Mouse (Mus musculus) kidney, postnatal 14 days (tissue): ENCODE measurements around the gene Ktn1.

Experiments used
- DNase-seq: peaks from one replicate; pipeline ENCODE4 v3.0.0; 2022; ENCODE audit warnings: mixed read lengths

Ktn1 gene

GRCm38 (mm10) chr14:47648218-47648617, at the start of gene Ktn1:
Gene Ktn1 (plus strand): TSS chr14:47648448.
- no peak for DNase-seq

DNA sequence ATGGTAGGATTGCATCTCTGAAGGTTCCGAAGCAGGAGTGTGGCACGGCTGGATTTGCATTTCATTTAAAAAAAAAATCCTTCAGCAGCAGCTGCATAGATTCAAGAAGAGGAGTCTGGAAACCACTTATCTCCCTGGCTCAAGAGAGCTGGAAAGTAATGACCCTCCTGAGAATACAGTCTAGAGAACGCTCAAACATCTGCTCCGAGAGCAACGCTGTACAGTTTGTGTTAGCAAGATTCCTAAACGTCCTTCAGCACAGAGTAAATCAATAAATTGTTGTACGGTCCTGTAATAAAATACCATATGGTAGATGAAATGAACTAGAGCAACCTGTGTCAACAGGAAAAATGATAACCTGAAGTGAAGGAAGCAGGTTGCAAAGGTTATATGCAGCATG, 35.0 kb upstream of the Ktn1 start:
- no peak for DNase-seq

GRCm38 (mm10) chr14:47618891-47619290, 29.4 kb upstream of the Ktn1 start:
- no peak for DNase-seq

- DNase-seq = no peak
These were observed 26.3 kb upstream of the Ktn1 start for GRCm38 (mm10) chr14:47621901-47622300.

DNA sequence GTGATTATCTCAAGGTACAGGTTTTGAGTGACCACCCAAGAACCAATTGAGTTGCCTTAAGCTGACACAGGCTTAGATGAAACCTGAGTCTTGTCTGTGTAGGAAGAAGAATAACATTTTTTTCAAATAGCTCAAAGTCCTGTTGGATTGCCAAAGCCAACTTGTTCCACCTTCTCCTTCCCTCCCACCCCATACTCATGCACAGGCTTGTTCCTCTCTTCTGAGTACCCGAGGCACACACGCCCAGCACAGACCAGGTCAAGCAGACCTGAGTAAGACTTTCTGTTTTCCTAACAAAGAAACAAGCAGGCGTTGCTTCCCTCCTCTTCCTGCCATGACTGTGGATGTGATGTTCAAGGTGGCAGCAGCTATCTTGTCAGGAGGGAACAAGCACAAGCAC, 23.4 kb upstream of the Ktn1 start:
- DNase-seq = no peak

DNA sequence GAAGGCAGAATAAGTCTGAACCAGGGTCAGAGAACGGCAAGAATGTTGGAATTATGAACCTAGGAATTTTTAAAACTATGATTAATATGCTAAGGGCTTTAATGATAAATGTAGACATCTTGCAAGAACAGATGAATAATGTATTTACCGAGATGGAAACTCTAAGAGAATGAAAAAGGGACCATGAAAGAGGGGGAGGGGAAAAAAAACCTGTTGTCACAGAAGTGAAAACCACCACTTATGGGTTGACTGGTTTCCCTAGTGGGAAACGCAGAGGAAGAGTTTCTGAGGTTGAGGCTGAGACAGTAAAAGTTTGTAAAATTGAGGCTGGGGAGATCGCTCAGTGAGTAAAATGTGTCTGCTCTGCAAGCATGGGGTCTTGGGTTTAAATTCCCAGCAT, 22.1 kb upstream of the Ktn1 start:
- no peak for DNase-seq

- no peak for DNase-seq
These were observed 21.4 kb upstream of the Ktn1 start for GRCm38 (mm10) chr14:47626812-47627211.

GRCm38 (mm10) chr14:47627360-47627759, 20.9 kb upstream of the Ktn1 start:
- DNase-seq = no peak

DNA sequence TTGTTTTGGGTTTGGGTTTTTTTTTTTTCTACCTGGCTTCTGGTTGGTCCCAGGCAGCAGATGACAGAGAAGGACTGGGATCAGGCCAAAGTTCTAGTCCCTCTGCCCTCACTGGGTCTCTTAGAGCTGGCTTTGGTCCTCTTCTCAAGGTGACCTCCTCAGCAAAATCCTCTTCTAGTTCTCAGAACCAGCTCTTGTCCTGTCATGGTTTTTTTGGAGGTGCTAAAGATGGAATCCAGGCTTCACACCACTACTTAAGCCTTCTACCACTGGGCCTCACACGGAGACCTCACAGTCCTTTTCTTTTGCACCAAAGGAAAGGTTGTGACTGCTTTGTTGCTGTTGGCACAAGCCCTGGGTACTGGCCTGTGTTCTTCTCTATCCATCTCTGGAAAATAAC, 15.8 kb upstream of the Ktn1 start:
- no peak for DNase-seq

- DNase-seq = peak; percentile 25
These were observed 13.8 kb upstream of the Ktn1 start for GRCm38 (mm10) chr14:47634410-47634809.

- DNase-seq = no peak
These were observed 13.4 kb upstream of the Ktn1 start for GRCm38 (mm10) chr14:47634846-47635245.

- DNase-seq = no peak
These were observed 9.8 kb upstream of the Ktn1 start for GRCm38 (mm10) chr14:47638316-47638895.

GRCm38 (mm10) chr14:47645620-47646019, 2.6 kb upstream of the Ktn1 start:
- DNase-seq = no peak

- no peak for DNase-seq
These were observed 2.0 kb upstream of the Ktn1 start for GRCm38 (mm10) chr14:47646246-47646645.

GRCm38 (mm10) chr14:47646696-47647516, 1.3 kb upstream of the Ktn1 start:
- DNase-seq = no peak

GRCm38 (mm10) chr14:47648706-47649630, 720 bp downstream of the Ktn1 start:
- DNase-seq = peak; percentile 90

GRCm38 (mm10) chr14:47649631-47650337, 1.5 kb downstream of the Ktn1 start:
- DNase-seq = peak; percentile 72

GRCm38 (mm10) chr14:47650338-47650720, 2.1 kb downstream of the Ktn1 start:
- no peak for DNase-seq

DNA sequence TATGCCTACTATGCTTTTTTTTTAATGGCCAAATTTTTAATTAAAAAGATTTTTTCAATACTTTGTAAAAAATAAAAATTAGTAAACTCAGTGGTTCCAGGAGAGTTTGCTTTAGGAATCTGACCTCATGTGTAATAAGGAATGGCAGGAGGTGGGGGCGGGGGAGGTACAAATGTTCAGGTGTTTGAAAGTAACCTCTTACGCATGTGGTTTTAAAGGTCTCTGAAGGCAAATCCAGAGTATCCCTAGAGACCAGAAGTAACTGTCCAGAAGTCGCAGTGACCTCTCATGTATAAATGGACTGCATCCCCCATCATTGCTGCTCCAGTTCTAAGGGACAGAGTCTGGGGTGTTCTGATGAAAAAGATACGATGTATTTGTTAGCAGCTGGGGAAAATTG, 3.0 kb downstream of the Ktn1 start:
- no peak for DNase-seq

DNA sequence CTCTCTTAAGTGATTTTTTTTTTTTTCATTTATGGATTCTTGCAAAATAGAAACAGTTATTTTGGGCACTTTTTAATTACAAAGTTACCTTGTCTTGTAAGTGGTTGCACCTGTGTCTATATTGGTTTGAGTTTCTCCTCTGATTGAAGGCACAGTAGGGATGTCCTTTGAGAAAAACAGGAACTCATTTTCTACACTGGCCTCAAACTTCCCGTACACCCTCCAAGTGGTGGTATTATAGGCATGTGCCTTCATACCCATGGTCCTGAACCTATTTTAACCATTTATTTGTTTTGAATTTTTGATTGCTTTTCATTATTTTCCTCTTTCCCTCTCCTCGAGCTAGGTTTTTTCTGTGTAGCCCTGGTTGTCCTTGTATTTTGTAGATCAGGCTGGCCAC, 7.2 kb downstream of the Ktn1 start:
- no peak for DNase-seq

- no peak for DNase-seq
These were observed 15.7 kb downstream of the Ktn1 start for GRCm38 (mm10) chr14:47663844-47664469.

GRCm38 (mm10) chr14:47664470-47664864, 16.2 kb downstream of the Ktn1 start:
- DNase-seq = no peak
